Mouse (Mus musculus): Measurements from ENCODE around the gene Pskh1. TPM values are rescaled to one million over a fixed set of nuclear protein-coding genes. Genes with fewer than 3 reads are reported as not detected.

The Pskh1 gene
- polyA plus RNA-seq, 1 experiment from 2014 or later = 36.4 TPM

DNA sequence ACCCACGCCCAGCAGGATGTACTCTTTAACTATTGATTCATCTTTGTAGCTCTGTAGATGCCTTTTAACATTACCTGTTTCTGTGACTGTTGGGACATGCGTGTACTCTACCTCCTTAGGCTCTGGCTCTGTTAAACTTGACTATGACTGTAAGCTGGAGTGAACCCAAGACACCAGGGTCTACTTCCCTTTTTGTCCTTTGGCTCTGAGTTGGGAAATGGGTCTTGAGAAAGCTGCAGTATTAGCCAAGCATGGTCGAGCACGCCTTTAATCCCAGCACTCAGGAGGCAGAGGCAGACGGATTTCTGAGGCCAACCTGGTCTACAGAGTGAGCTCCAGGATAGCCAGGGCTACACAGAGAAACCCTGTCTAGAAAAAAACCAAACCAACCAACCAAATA, 41.7 kb upstream of the Pskh1 start:
- ChIA-PET CTCF (interaction anchor here (1.2 kb wide), 1 partner anchor 72 kb away, joined by 7 read pairs; no protein-coding TSS in a partner anchor), POLR2A (interaction anchor here (1.5 kb wide), 1 partner anchor 24 kb away, joined by 3 read pairs; no protein-coding TSS in a partner anchor)
- no peak for TF ChIP-seq CTCF (IDR thresholded peaks at IDR 0.05)
- DNase-seq (ENCODE audit: low read depth, low spot score) = no peak
- H3K27me3 ChIP-seq = no peaks in the 10 kb centered on the region
- in situ Hi-C loops (cut with MboI; ENCODE audit: low pct_unique_long_range_greater_than_20kb) = no loop called here
- no peak for ATAC-seq

DNA sequence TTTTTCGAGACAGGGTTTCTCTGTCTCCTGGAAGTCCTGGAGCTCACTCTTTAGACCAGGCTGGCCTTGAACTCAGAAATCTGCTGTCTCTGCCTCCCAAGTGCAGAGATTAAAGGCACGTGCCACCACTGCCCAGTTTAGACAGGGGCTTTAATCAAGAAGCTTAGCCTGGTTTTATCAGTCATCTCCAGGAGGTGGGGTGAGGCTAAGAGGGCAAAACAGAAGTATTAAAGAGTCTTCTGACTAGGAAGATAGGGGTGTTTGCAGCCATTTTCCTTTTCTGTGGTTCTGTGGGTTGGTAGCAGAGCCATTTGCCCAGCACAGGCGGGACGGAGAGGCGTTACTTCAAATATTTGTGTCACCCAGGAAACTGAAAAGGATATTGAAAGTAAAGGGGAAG, 40.9 kb upstream of the Pskh1 start:
- in situ Hi-C loops (cut with MboI; ENCODE audit: low pct_unique_long_range_greater_than_20kb) = no loop called here
- TF ChIP-seq CTCF (IDR thresholded peaks at IDR 0.05) = no peak
- DNase-seq (ENCODE audit: low read depth, low spot score) = no peak
- no peak for ATAC-seq
- POLR2A ChIA-PET = interaction anchor here (0.7 to 1.5 kb wide), 4 partner anchors 25 to 528 kb away, joined by 3 to 6 read pairs (median 4); no protein-coding TSS in a partner anchor
- H3K27me3 ChIP-seq = no peaks in the 10 kb centered on the region
- CTCF ChIA-PET = interaction anchor here (1.2 kb wide), 1 partner anchor 71 kb away, joined by 7 read pairs; no protein-coding TSS in a partner anchor

DNA sequence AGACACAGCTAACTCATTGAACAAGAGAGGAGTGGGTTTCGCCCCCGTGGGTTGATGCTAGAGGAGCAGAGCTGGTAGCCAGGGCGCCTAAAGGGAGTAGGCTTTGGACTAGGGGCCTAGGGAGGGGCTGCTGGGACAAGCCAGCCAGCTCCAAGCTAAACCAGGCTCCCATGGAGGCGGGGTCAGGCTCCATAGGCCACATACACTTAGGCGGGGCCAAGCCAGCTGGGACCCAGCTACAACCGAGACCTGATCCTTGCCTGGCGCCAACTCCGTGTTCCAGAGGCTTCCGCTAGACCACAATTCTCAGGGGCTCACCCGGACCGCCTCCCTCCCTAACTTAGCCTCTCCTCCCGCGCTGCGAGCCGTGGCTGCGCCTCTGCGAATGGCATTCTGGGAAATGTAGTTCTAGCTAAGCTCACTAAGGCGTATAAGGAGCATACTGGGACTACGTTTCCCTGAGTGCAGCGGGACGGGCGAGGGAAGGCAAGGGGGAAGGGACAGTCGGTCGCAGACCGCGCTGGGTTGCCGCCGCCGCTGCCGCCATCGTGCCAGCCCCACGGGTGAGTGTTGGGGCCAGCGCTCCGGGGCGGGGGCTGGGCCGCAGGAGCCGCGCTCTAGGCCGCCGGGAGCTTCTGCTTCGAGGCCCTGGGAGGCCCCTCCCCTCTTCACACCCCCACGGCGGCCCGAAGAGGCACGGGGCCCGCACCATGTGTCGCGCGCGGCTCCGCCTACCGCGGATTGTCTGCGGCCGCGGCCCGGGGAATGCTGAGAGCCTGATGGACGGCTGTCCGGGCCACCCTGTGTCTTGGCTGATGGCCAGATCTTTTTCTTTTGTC, 39.9 kb upstream of the Pskh1 start, which contains the start of gene Nutf2:
Gene Nutf2 (plus strand): TSS at position 438 of the 839 bp plus-strand sequence.
- in situ Hi-C loops (cut with MboI; ENCODE audit: low pct_unique_long_range_greater_than_20kb) = no loop called here
- ChIA-PET CTCF (interaction anchor here (1.2 to 2.0 kb wide), 2 partner anchors 14 to 162 kb away, joined by 4 to 7 read pairs; no protein-coding TSS in a partner anchor), POLR2A (interaction anchor here (1.5 to 2.1 kb wide), 3 partner anchors 14 to 45 kb away, joined by 3 to 5 read pairs (median 4); no protein-coding TSS in a partner anchor)
- DNase-seq (ENCODE audit: low read depth, low spot score) = peak; percentile 91
- peak; percentile 91 for ATAC-seq
- no peaks in the 10 kb centered on the region for H3K27me3 ChIP-seq
- no peak for TF ChIP-seq CTCF (IDR thresholded peaks at IDR 0.05)

DNA sequence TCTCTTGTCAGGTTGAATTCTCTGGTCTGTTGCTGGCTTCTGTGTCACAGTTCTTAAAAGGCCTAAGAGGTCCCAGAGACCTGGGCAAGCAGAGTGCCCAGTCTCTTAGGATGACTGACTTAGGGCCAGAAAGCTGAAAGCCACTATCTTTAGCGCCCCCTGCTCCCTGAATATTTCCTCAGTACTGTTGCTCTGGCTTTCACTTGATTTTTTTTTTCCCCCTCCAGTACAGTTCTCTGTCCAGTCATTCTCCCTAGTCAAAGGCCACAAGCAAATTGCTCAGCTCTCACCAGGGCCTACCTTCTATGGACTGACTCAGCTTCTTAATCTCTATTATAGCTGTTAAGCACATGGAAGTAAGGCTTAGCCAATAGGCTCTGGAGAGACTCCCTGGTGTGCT, 38.3 kb upstream of the Pskh1 start:
- DNase-seq (ENCODE audit: low read depth, low spot score) = no peak
- in situ Hi-C loops (cut with MboI; ENCODE audit: low pct_unique_long_range_greater_than_20kb) = no loop called here
- ATAC-seq = no peak
- POLR2A ChIA-PET = interaction anchor here (1.0 to 2.1 kb wide), 4 partner anchors 13 to 43 kb away, joined by 3 to 5 read pairs (median 4); no protein-coding TSS in a partner anchor
- TF ChIP-seq CTCF (IDR thresholded peaks at IDR 0.05) = no peak
- CTCF ChIA-PET = interaction anchor here (1.0 to 2.0 kb wide), 5 partner anchors 12 to 68 kb away, joined by 3 to 7 read pairs (median 3); no protein-coding TSS in a partner anchor
- no peaks in the 10 kb centered on the region for H3K27me3 ChIP-seq

DNA sequence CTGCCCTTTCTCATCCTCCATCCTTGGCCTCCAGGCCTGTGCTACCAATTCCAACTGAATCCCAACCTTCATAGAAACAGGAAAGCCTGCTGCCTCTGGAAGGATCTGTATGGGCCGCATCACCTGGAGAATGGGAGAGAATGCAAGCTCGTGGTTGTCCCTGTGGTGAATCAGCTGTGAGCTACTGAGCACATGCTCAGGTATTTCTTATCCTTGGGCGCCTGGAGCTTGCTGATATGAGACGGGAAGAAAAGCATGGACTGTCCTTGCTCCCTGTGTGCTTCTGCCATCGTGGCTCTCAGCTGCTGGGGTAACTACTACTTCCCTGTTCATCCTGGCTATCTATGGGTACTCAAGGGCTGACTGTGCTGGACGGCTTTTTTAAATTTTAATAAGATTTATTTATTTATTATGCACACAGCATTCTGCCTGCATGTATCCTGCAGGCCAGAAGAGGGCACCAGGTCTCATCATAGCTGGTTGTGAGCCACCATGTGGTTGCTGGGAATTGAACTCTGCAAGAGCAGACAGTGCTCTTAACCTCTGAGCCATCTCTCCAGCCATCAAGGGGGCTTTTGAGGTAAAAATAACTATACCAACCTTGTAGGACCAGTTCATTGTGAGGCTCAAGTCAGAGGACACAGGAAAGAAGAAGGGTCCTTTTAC, 33.7 kb upstream of the Pskh1 start:
- no peak for ATAC-seq
- in situ Hi-C loops (cut with MboI; ENCODE audit: low pct_unique_long_range_greater_than_20kb) = no loop called here
- CTCF ChIA-PET = interaction anchor here (1.0 to 3.0 kb wide), 3 partner anchors 11 to 250 kb away, joined by 3 to 12 read pairs (median 3); partner anchors contain the start of gene Thap11

DNA sequence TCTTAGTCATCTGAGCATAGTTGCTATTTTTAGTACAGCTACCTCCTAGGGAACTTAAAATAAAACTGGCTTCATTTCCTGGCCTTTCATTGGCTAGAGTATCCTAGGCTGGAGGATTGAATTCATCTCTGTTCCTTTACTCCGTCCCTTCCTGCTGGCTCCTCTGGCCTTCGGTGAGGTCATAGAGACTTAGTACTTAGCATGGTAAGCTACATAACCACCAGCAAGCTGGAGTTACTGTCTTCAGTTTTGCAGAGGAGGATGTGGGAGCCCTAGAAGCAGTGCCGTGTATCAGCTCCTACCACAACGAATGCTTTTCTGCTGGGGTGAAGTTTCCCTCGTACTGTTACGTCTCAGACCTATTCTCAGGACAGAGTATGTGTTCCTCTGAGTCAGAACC, 25.9 kb upstream of the Pskh1 start:
- peak; percentile 77 for ATAC-seq
- CTCF ChIA-PET = interaction anchor here (1.4 to 2.0 kb wide), 2 partner anchors 13 to 56 kb away, joined by 3 to 7 read pairs; no protein-coding TSS in a partner anchor

More for the DNA sequence above, 33.7 kb upstream of the Pskh1 start:
- H3K27me3 ChIP-seq = no peaks in the 10 kb centered on the region
- DNase-seq (ENCODE audit: low read depth, low spot score) = no peak
- POLR2A ChIA-PET = no interaction called here
- TF ChIP-seq CTCF (IDR thresholded peaks at IDR 0.05) = peak; percentile 71

DNA sequence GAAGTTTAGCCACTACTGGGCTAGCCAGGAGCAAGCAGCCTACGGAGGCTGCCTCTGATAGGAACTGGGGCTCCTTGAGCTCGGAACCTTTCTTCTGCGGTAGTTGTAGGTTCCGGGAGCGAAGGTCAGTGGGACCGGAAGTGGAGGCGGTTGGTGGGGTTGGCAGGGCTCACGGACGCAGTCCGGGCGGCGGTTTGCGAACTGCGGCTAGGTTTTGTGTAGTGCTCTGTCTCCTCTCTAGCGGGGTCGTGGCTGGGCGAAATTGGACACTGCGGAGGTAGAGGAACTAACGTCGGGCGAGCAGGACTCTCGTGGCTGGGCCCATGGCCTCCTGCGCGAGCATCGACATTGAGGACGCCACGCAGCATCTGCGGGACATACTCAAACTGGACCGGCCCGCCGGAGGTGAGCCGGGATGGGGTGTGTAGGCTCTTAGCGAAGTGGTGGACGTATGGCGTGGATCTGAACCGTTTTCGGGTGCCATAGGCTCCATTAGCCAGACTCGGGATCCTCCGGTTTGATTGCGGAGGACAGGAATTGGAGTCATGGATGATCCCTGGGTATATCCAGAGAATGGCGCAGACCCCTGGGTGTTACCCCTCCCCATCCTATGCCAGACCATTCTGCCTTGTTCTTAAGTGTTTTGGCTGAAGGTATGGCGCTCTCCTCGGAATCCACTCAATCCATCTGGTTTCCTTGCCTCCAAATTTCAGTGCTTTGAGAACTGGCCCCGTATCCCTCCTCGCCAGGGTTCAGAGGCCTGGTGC, 19.3 kb upstream of the Pskh1 start, which contains the start of gene Edc4:
Gene Edc4 (plus strand): TSS at position 128 of the 767 bp plus-strand sequence.
- DNase-seq (ENCODE audit: low read depth, low spot score) = no peak
- CTCF ChIA-PET = interaction anchor here (0.9 kb wide), 1 partner anchor 11 kb away, joined by 3 read pairs; no protein-coding TSS in a partner anchor
- TF ChIP-seq CTCF (IDR thresholded peaks at IDR 0.05) = no peak
- ATAC-seq = peak; percentile 35
- in situ Hi-C loops (cut with MboI; ENCODE audit: low pct_unique_long_range_greater_than_20kb) = no loop called here
- H3K27me3 ChIP-seq = no peaks in the 10 kb centered on the region
- POLR2A ChIA-PET = interaction anchor here (0.5 to 1.8 kb wide), 3 partner anchors 10 to 90 kb away, joined by 3 to 5 read pairs (median 4); no protein-coding TSS in a partner anchor

More for the DNA sequence above, 25.9 kb upstream of the Pskh1 start:
- POLR2A ChIA-PET = interaction anchor here (1.2 kb wide), 1 partner anchor 13 kb away, joined by 4 read pairs; no protein-coding TSS in a partner anchor
- in situ Hi-C loops (cut with MboI; ENCODE audit: low pct_unique_long_range_greater_than_20kb) = no loop called here
- no peak for TF ChIP-seq CTCF (IDR thresholded peaks at IDR 0.05)
- DNase-seq (ENCODE audit: low read depth, low spot score) = no peak
- no peaks in the 10 kb centered on the region for H3K27me3 ChIP-seq

DNA sequence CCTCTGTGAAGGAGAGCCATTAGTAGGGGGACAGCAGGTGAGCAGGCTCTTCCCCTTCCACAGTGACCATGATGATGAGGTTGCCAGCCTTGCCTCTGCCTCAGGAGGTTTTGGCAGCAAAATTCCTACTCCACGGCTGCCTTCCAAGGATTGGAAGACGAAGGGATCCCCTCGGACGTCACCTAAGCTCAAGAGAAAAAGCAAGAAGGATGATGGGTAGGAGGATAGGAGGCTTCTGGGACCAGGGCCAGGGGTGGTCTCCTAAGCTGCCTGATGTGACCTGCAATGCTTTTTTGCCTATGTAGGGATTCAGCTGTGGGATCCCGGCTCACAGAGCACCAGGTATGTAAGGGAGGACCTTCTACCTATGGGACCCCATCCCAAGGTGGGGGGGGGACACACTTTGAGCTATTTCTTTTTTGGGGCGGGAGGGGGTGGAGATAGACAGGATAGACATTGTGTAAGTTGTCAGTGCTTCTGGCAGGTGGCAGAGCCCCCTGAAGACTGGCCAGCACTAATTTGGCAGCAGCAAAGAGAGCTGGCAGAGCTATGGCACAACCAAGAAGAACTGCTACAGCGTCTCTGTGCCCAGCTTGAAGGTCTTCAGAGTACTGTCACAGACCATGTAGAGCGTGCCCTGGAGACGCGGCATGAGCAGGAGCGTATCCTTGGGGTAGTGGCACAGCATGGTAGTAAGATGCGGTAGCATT, 10.3 kb upstream of the Pskh1 start:
- DNase-seq (ENCODE audit: low read depth, low spot score) = no peak
- no peaks in the 10 kb centered on the region for H3K27me3 ChIP-seq
- TF ChIP-seq CTCF (IDR thresholded peaks at IDR 0.05) = no peak
- ChIA-PET POLR2A (no interaction called here), CTCF (interaction anchor here (0.5 to 3.3 kb wide), 4 partner anchors 18 to 65 kb away, joined by 3 to 13 read pairs (median 3); no protein-coding TSS in a partner anchor)
- in situ Hi-C loops (cut with MboI; ENCODE audit: low pct_unique_long_range_greater_than_20kb) = loop anchor here (5.0 kb wide), 1 partner anchor 37 kb away; no protein-coding TSS in a partner anchor
- no peak for ATAC-seq

DNA sequence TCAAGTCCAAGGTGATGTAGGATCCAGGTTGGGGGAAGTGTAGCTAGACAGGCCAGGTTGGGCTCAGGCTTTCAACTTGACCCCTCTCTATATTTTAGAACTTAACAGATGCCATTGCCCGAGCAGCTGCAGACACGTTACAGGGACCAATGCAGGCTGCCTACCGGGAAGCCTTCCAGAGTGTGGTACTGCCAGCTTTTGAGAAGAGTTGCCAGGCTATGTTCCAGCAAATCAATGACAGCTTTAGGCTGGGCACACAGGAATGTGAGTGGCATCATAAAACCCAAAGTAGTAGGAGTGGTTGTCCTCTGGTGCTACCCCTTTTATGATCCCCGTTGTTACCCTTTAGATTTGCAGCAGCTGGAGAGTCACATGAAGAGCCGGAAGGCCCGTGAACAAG, 9.4 kb upstream of the Pskh1 start:
- H3K27me3 ChIP-seq = no peaks in the 10 kb centered on the region
- DNase-seq (ENCODE audit: low read depth, low spot score) (no peak), ATAC-seq (no peak)
- ChIA-PET CTCF (interaction anchor here (1.0 to 3.3 kb wide), 3 partner anchors 17 to 56 kb away, joined by 3 to 13 read pairs (median 3); no protein-coding TSS in a partner anchor), POLR2A (interaction anchor here (1.4 kb wide), 1 partner anchor 10 kb away, joined by 4 read pairs; the partner anchor contains the start of gene Edc4)
- in situ Hi-C loops (cut with MboI; ENCODE audit: low pct_unique_long_range_greater_than_20kb) = loop anchor here (5.0 kb wide), 1 partner anchor 36 kb away; no protein-coding TSS in a partner anchor
- TF ChIP-seq CTCF (IDR thresholded peaks at IDR 0.05) = no peak
